Mouse (Mus musculus) kidney, postnatal 0 days (tissue): ENCODE data around the gene Utrn. TPM values are rescaled to one million over a fixed set of nuclear protein-coding genes. Genes with fewer than 3 reads are reported as not detected.

Experiments used
- ATAC-seq: fragments of 200-750 bp; cut with Nextera tagmentation; replicated peaks from 2 replicates; pipeline ENCODE4 v1.8.0; 2017; ENCODE audit warnings: low read depth, moderate number of reproducible peaks, moderate TSS enrichment, moderate library complexity; ENCODE audit not compliant: low FRiP score
- DNase-seq: peaks from one replicate; pipeline ENCODE4 v3.0.0-alpha.2; 2016; ENCODE audit warnings: low spot score
- H3K27ac ChIP-seq: fragments of 300-500 bp; sonication (generic); 2 replicates; pipeline ENCODE4 v1.5.1; 2014; ENCODE audit warnings: mild to moderate bottlenecking
- H3K27me3 ChIP-seq: fragments of 300-500 bp; sonication (generic); 2 replicates; pipeline ENCODE4 v1.6.1; 2014; ENCODE audit warnings: low read length, mixed read lengths; ENCODE audit not compliant: insufficient read depth
- H3K36me3 ChIP-seq: fragments of 300-500 bp; sonication (generic); 2 replicates; pipeline ENCODE4 v1.6.1; 2014; ENCODE audit warnings: low read length, mixed read lengths; ENCODE audit not compliant: insufficient read depth
- H3K4me1 ChIP-seq: fragments of 300-500 bp; sonication (generic); replicated peaks from 2 replicates; pipeline ENCODE4 v1.6.1; 2014; ENCODE audit warnings: antibody characterized with exemption, low read length, mixed read lengths; ENCODE audit not compliant: insufficient read depth
- H3K4me2 ChIP-seq: fragments of 300-500 bp; sonication (generic); 2 replicates; pipeline ENCODE4 v1.6.1; 2014; ENCODE audit warnings: mild to moderate bottlenecking, low read length, moderate library complexity, mixed read lengths
- H3K4me3 ChIP-seq: fragments of 300-500 bp; sonication (generic); replicated peaks from 2 replicates; pipeline ENCODE4 v1.5.1; 2014; ENCODE audit warnings: low read depth, low read length
- H3K9ac ChIP-seq: fragments of 300-500 bp; sonication (generic); 2 replicates; pipeline ENCODE4 v1.6.1; 2014; ENCODE audit warnings: low read depth, low read length
- H3K9me3 ChIP-seq: fragments of 300-500 bp; sonication (generic); replicated peaks from 2 replicates; pipeline ENCODE4 v1.6.1; 2016; ENCODE audit warnings: low read length, inconsistent platforms, mixed read lengths
- CTCF ChIP-seq: IDR thresholded peaks from 2 replicates; pipeline ENCODE4 v1.5.1; 2016; ENCODE audit warnings: antibody characterized with exemption, low read depth, mild to moderate bottlenecking, moderate library complexity
- WGBS: fragments of 180-500 bp; shearing (Covaris S2); extraction: QIAGEN DNeasy Blood & Tissue Kit; methylation state at CpG from one replicate; pipeline ENCODE4 v1.1.7; 2014; 5-methylcytosine and 5-hydroxymethylcytosine counted together
- polyA plus RNA-seq: library from polyadenylated mRNA; unstranded; fragments of >200 nt; fragmentation: Nextera tagmentation; extraction: Ambion mirVana; gene quantifications from 2 replicates; pipeline ENCODE4 v1.2.1, GENCODE M21; 2015

Utrn gene
- polyA plus RNA-seq, 1 experiment from 2014 or later: 59.0 TPM

GRCm38 (mm10) chr10:12705990-12706389 lies 163.2 kb downstream of the Utrn start:
- Histone ChIP-seq H3K4me2 (no peak overlapping the region), H3K9me3 (no peaks in the 10 kb centered on the region), H3K27ac (no peak overlapping the region), H3K4me3 (no peak overlapping the region), H3K4me1 (no peaks in the 10 kb centered on the region), H3K27me3 (no peaks in the 10 kb centered on the region), H3K9ac (no peak overlapping the region), H3K36me3 (peaks cover 3% of the 10 kb centered on the region; the same call in 1 of the 2 replicates)
- no peak for TF ChIP-seq CTCF
- DNase-seq: no peak
- 48% methylated on average over 1 of the region's 1 CpGs for WGBS
- no peak for ATAC-seq

- no peaks in the 10 kb centered on the region for H3K27me3 ChIP-seq
- H3K27ac ChIP-seq: no peak overlapping the region
- no peak overlapping the region for H3K4me3 ChIP-seq
- H3K36me3 ChIP-seq: no peaks in the 10 kb centered on the region
- no peak for TF ChIP-seq CTCF
- WGBS: 59% methylated on average over 1 of the region's 1 CpGs
- no peak overlapping the region for H3K4me2 ChIP-seq
- H3K4me1 ChIP-seq: no peaks in the 10 kb centered on the region
- H3K9me3 ChIP-seq: no peaks in the 10 kb centered on the region
- H3K9ac ChIP-seq: no peak overlapping the region
- DNase-seq: no peak
- ATAC-seq: no peak
Observed at GRCm38 (mm10) chr10:12704290-12704689, 164.9 kb downstream of the Utrn start.

- WGBS: 64% methylated on average over 3 of the region's 3 CpGs
- no peaks in the 10 kb centered on the region for H3K9me3 ChIP-seq
- no peak overlapping the region for H3K27ac ChIP-seq
- no peaks in the 10 kb centered on the region for H3K4me1 ChIP-seq
- H3K4me2 ChIP-seq: no peak overlapping the region
- ATAC-seq (no peak; the same call in 1 of the 2 replicates), DNase-seq (peak; percentile 25)
- H3K36me3 ChIP-seq: no peaks in the 10 kb centered on the region
- no peak overlapping the region for H3K4me3 ChIP-seq
- no peak for TF ChIP-seq CTCF
- H3K27me3 ChIP-seq: no peaks in the 10 kb centered on the region
- H3K9ac ChIP-seq: no peak overlapping the region
Observed at GRCm38 (mm10) chr10:12703526-12703925, 165.6 kb downstream of the Utrn start.

GRCm38 (mm10) chr10:12702140-12702539 lies 167.0 kb downstream of the Utrn start:
- Histone ChIP-seq H3K9me3 (no peaks in the 10 kb centered on the region), H3K4me2 (no peak overlapping the region), H3K27me3 (no peaks in the 10 kb centered on the region), H3K36me3 (no peaks in the 10 kb centered on the region), H3K4me1 (no peaks in the 10 kb centered on the region), H3K27ac (0 out of 2 replicates have a peak overlapping the region, but pooled peaks have one; percentile 31), H3K9ac (no peak overlapping the region), H3K4me3 (no peak overlapping the region)
- DNase-seq (no peak), ATAC-seq (peak; percentile 68)
- WGBS: 39% methylated on average over 4 of the region's 4 CpGs
- TF ChIP-seq CTCF: no peak

GRCm38 (mm10) chr10:12701694-12702093 lies 167.5 kb downstream of the Utrn start:
- WGBS: 40% methylated on average over 7 of the region's 7 CpGs
- TF ChIP-seq CTCF: no peak
- H3K4me1 ChIP-seq: no peaks in the 10 kb centered on the region

GRCm38 (mm10) chr10:12700576-12700975 lies 168.6 kb downstream of the Utrn start:
- peaks cover 7% of the 10 kb centered on the region; the same call in 1 of the 2 replicates for H3K36me3 ChIP-seq
- ATAC-seq (no peak), DNase-seq (no peak)
- H3K9me3 ChIP-seq: no peaks in the 10 kb centered on the region
- H3K4me2 ChIP-seq: no peak overlapping the region
- no peak overlapping the region for H3K9ac ChIP-seq
- H3K27ac ChIP-seq: no peak overlapping the region
- no peaks in the 10 kb centered on the region for H3K27me3 ChIP-seq
- no peak overlapping the region for H3K4me3 ChIP-seq
- TF ChIP-seq CTCF: peak; percentile 42
- WGBS: 90% methylated on average over 3 of the region's 3 CpGs
- H3K4me1 ChIP-seq: no peaks in the 10 kb centered on the region

More at GRCm38 (mm10) chr10:12701694-12702093, 167.5 kb downstream of the Utrn start:
- Histone ChIP-seq H3K9me3 (no peaks in the 10 kb centered on the region), H3K27ac (no peak overlapping the region), H3K4me3 (no peak overlapping the region), H3K4me2 (no peak overlapping the region), H3K9ac (no peak overlapping the region), H3K36me3 (peaks cover 4% of the 10 kb centered on the region; the same call in 1 of the 2 replicates), H3K27me3 (no peaks in the 10 kb centered on the region)
- no peak for DNase-seq
- no peak; the same call in 1 of the 2 replicates for ATAC-seq

GRCm38 (mm10) chr10:12697902-12698301 lies 171.3 kb downstream of the Utrn start:
- DNase-seq: no peak
- 88% methylated on average over 3 of the region's 3 CpGs for WGBS

More at GRCm38 (mm10) chr10:12697902-12698301, 171.3 kb downstream of the Utrn start:
- H3K9me3 ChIP-seq: no peaks in the 10 kb centered on the region
- H3K4me3 ChIP-seq: no peak overlapping the region
- ATAC-seq: no peak
- no peak overlapping the region for H3K27ac ChIP-seq
- TF ChIP-seq CTCF: no peak
- no peaks in the 10 kb centered on the region for H3K4me1 ChIP-seq
- no peak overlapping the region for H3K9ac ChIP-seq
- no peak overlapping the region for H3K4me2 ChIP-seq
- H3K27me3 ChIP-seq: no peaks in the 10 kb centered on the region
- peaks cover 10% of the 10 kb centered on the region; the same call in 1 of the 2 replicates for H3K36me3 ChIP-seq
